Mouse (Mus musculus): Measurements from ENCODE around the gene Oaf.
A peak's percentile ranks its signal among the peaks of the same experiment; 100 is the strongest.

Gene Oaf

DNA sequence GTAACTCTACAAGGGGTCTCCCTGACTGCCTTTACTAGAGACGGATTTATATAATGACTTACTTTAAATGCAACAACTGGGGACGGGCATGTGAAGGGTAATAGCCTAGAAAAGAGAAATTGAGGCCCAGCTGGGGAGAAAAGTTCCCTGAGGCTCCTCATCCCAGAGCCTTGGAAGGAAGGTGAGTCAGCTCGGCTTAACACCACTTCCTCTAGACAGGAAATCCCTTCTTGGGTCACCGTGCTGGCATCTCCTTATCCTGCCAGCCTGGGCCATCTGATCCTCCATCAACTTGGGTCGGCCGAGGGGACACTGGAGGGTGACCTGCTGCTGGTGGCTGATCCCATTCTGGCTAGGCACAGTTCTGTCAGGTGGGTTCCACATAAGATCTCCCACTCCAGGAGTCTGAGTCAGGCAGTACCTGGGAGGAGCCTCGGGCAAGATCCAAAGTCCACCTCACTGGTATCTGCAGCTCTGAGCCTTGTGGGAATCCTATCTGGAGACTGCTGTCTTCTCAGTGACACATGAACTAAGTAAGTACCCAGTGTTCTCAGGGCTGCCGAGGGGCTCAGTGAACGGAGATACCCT lies 13.0 kb downstream of the Oaf start:
- no peak for DNase-seq (ENCODE audit: inconsistent age in 2 of 2, low spot score in 1 of 2)

DNA sequence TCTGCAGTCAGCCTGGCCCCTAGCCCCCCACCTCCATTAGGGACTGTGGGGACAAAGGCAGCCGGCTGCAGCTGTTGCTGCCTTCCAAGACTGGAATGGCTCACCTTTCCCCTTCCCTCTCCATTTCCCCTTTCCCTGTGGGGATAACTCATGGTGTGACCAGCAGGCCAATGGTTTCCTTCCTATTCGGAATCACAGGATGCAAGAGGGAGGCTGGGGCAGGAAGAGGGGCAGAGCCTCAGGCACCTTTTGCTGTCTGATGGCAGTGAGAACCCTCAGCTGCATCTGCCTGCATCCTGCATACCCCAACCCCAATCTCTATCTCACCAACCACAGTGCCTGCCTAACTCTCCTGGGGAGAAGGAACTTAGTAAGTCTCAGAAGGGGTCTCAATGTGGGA lies 14.2 kb downstream of the Oaf start:
- DNase-seq (ENCODE audit: inconsistent age in 2 of 2, low spot score in 1 of 2): no peak

DNA sequence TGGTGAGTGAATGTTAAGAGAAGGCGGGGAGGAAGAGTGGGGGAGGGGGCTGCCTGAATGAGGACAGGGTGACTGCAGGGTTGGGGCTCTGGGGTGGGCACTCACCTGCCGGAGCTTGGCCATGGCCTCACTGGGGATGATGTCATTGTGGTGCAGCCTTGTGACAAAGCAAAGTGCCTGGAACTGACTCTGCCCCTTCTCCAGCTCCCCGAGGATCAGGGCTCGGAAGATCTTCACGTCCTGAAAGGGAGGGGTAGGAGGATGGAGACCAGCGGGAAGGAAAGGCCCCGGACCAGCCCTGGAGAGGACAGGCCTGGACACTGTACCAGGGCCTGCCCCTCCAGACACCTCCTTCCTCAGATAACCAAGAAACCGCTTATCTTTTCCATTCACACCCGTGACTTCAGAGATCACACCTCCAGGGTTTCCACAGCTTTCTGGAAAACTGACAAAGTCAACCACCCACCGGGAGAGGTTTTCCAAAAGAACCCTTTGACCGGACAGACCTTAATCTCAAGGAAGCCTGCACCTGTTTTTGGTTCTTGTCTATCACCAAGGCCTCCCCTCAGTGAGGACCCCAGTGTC lies 14.8 kb downstream of the Oaf start:
- no peak for DNase-seq (ENCODE audit: inconsistent age in 2 of 2, low spot score in 1 of 2)

DNA sequence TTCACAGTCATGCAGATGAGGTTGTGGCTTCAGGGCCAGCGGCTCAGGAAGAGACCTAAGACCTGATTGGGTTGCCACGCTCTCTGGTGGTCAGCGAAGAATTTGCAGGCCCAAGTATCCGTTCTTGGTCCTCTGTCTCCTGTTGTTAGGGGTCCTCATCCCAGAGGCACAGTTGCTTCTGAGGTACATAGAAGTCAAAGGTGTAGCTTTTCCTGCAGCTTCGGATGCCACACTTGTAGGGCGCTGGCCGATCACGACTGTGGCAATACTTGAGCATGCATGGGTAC lies 17.3 kb downstream of the Oaf start:
- peak in 1 of 2 experiments; percentile 16 for DNase-seq (ENCODE audit: inconsistent age in 2 of 2, low spot score in 1 of 2)

DNA sequence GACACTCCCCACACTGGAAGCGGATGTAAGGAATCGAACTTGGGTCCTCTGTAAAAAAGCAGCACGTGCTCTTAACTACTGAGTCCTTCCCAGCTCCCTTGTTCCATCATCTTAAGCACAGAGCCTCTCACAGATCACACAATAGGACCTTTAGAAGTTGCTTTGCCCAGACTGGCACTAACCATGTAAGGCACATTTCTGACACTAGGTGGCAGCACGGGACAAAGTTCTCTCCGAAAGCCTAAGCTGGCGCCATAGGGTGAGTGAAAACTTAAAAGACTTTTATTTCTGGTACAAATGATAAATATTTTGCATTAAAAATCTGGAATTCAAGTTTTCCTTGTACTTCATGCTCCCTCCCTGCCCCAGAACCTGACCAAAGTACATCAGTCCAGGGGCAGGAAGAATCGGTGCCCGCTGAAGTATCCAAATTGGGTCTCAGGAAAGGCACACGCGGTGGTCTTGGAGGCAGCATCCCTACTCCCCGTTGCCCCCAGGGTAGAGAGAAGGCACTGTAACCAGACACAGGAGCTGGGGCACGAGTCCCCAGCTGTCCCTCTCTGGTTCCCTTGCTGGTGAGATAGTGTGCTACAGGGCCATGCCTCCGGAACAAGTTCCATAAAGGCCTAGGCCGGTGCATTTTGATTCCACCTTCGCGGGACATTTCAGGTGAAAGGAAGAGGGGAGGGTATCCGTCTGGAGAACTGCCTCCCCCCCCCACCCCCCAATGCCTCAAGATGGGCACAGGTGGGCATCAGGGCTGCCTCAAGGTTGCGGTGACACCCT lies 17.9 kb downstream of the Oaf start:
- peak; percentile 77 to 94 for DNase-seq (ENCODE audit: inconsistent age in 2 of 2, low spot score in 1 of 2)

DNA sequence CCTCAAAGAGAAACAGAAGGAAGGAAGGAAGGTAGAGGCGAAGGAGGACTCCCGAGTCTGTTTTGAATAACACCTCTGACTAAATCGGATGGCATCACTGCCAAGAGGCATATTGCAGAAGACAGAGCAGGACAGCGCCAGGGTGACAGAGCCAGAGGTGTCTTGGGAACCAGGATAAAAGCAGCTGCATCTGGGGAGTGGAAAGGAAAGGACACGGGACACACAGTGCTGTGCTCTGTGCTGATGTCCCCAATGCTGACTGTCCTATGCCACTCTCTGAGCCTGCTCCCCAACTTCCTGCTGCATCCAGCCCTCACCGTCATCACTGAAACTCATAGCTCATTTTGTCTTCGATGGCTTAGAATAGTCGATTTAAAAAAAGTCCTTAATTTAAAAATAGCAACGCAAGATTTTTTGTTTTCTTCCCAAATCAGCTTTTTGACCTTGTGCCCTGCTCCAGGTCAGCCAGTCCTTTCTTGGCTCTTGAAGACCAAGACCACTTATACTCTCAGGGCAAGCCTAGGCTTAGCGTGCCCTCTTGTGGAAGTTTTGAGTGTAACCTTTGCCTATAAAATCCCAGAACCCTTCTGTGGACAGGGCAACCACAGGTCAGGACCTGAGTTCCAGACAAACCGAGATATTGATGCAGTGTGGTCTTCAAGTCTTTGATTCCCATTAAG lies 28.8 kb downstream of the Oaf start:
- peak; percentile 55 to 85 for DNase-seq (ENCODE audit: inconsistent age in 2 of 2, low spot score in 1 of 2)

DNA sequence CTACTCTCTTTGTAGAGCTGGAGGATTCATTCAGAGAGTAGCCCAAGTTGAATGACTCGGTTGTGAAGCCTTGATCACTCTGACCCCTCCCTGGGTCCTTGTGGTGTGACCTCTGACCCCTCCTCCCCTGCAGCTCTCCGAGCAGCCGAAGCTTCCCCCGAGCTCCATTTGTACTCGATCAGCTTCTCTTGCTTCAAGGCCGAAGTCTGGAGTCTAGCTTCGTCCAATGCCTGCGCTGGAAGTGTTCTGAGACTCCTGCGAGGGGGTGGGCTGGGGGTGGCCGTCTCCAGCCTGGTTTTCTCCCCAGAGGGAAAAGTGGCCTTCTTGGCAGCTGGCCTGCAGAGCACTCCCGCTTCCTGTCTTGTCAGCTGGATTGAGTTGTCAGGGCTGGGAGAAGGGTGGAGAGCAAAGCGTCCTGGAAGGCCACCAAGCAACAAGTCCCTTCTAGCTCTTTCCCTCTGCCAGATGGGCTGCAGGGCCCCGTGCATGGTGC lies 29.5 kb downstream of the Oaf start, which contains the start of gene Pou2f3:
Gene Pou2f3 (minus strand): TSS at position 180 of the 493 bp plus-strand sequence.
- peak; percentile 57 to 84 for DNase-seq (ENCODE audit: inconsistent age in 2 of 2, low spot score in 1 of 2)

DNA sequence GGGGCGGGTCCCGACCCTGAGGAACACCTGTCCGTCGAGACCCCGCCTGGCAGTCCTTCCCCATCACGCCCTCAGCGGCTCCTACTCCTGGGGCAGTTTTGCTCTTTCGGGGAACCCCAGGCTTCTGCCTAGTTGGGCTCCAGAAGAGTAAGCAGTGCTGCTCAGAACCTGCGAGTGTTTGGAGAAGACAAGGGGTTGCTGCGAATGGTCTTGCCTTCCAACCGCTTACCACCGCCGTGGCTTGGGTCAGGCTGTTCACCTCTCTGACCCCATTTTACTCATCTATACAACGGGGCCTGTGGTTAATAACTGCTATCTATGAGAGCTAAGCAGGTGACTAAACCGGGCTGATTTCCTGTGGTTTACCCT lies 33.7 kb downstream of the Oaf start:
- no peak for DNase-seq (ENCODE audit: inconsistent age in 2 of 2, low spot score in 1 of 2)

DNA sequence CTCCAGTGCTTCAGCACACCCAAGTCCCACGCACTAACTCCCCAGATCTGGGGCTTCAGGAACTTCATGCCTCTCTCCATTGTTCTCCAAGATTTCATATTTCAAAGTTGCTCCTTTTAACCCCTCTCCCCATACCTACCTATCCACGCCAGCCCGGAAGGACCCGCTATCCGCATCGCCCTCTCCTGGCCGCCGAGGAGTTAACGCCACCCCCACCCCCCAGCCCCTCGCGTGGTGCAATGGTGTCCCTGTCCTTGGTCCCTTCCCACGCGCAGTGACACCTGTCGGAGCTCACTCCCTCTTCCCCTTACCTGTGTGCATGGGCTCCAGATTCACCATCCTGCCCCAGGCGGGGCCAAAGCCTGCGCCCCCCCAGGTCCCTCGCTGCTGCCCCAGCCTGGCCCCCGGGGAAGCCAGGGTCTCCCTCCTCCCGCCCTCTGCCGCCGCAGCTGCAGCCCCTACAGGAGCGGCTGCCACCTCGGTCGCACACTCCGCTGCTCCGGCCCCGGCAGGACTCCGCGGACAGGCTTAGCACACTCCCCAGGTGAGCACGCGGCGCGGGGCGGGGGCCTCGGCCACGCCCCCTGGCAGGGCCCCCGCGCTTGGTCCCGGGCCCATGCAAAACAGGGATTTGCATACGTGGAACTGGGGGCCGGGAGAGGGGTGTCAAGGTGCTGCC lies 34.2 kb downstream of the Oaf start:
- DNase-seq (ENCODE audit: inconsistent age in 2 of 2, low spot score in 1 of 2): no peak

DNA sequence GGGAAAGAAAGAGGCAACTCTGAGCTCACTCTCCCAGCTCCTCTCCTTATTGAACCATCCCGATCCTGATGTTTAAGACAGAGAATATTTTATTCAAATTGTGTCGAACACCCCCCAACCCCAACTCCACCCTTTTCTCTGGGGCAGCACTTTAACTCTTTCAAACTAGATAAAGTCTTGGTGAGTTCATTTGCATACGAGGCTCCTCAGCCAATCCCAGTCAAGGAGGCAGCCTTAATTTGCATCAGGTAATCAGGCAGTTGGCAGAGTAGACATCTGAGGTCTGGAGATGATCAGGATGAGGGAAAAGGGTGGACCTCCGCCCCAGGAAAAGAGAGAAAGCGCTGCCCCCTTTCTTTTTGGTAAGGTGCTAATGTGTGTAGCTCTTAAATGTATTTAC lies 39.5 kb downstream of the Oaf start:
- no peak for DNase-seq (ENCODE audit: inconsistent age in 2 of 2, low spot score in 1 of 2)

DNA sequence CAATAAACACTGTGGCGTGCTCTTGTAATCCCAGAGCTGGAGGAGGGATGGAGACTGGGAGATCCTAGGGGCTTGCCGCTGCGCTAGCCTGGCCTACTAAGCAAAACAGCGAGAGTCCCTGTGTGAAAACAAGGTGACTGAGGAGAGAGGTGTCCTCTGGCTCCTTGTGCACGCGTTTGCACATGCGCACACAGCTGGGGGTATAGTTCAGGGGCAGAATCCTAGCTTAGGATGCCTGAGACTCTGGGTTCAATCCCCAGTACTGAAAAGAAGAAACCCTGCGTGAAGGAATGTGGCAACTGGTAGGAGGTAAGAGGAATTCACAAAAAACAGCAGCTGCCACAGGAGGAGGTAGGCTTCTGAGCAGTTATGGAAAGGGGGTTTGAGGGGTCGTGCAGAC lies 45.7 kb downstream of the Oaf start:
- no peak for DNase-seq (ENCODE audit: inconsistent age in 2 of 2, low spot score in 1 of 2)

DNA sequence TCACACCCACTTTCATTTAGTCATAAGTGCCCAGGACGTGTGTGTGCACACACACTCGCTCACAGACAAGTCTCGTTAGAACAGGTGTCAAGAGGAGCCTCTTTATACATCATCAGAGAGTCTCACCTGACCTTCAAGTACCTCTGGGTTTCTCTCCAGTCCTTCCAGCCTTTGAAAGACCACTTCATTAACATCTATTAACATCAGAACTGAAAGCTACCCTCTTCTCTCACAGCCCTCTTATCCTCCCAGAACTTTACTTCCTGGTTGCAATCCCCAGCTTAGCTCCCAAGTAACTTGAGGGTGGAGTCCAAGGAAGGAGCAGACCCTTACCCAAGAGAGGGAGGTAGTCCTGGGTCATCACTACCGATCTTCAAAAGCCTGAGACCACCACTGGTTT lies 48.1 kb downstream of the Oaf start:
- DNase-seq (ENCODE audit: inconsistent age in 2 of 2, low spot score in 1 of 2): no peak

DNA sequence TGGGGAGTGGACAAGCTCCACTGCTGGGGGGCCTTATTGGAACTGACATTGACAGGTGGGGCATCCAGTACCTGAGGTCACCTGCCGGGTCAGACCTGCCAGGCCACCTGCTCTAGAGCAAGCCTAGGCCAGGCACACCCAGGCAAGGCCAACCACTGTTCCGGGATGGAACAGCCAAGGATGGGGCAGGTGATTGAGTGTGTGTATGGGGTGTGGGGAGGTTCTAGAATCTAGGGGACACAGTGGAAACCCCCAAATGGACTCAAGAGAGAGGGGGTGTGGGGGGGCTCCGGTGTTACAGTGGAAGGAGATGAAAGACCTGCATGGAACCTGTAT lies 50.7 kb downstream of the Oaf start:
- no peak for DNase-seq (ENCODE audit: inconsistent age in 2 of 2, low spot score in 1 of 2)

DNA sequence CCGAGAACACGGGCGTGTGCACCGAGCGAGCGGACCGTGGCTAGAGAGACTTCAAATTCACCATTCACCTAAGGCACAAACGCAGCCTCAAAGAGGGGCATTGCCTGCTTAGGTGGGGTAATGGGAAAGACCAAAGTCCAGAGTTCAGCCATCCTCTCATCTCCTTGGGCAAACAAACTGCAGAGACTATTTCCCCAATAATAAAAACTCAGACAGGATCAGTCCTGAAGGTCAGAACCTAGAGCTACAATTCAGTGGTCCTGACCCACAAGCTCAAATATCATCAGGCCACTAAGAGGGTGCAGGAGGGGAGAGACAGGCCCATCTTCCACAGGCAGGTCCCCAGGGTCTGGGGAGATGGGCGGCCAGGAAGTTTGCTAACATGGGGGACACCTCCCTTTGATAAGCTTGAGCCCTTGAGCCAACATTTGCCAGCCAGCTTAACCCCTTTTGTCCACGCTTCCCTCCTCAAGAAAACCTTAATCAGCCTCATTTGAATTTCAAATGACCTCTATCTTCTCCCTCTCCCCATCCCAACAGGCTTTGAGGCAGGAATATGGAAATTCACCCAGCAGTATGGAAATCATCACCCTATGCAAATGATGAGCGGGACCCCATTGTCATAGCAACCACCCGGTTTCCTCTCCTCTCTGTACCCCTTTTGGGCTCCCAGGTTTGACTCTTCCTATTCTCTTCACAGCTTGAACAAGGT lies 51.2 kb downstream of the Oaf start:
- no peak for DNase-seq (ENCODE audit: inconsistent age in 2 of 2, low spot score in 1 of 2)

DNA sequence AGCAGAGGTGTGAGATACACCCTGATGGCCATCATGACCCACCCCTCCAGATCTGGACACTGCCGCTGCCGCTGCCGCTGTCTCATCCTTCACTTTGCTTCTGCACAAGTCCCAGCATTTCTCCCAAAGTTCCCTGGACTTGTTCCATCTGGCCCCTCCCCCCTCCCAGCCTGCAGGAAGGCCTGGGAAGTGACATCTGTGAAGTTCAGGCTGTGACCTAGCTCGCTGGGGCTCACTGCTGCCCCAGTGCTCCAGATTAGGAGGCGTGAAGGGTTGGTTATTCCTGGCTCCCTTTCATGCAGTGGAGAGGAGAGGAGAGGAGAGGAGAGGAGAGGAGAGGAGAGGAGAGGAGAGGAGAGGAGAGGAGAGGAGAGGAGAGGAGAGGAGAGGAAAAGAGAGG lies 60.1 kb downstream of the Oaf start:
- DNase-seq (ENCODE audit: inconsistent age in 2 of 2, low spot score in 1 of 2): peak in 1 of 2 experiments; percentile 28

DNA sequence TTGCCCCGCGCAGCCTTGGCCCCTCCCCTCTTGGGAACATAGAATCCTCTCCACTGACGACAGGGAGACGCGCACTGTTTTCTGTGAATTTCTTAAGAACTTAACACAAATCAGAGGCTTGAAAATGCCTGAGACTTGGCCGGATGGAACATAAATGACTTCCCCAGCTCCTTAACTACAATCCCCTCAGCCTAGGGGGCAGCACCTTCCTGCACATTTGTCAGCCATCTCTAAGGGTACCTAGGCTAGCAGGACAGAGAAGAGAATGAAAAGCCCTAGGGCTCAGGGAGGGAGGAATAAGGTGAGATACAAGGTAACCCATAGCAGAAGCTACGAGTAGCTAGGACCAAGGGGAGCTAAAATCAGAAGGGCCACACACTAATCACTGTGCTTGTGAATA lies 61.5 kb downstream of the Oaf start:
- DNase-seq (ENCODE audit: inconsistent age in 2 of 2, low spot score in 1 of 2): no peak

Measured in adrenal gland, adult (tissue).